22 mouse cellular contexts compared by ENCODE assay signal in genomic region chr13:101966799-101967397, GRCm38 (mm10).
DNase-seq lines count a peak whose midpoint lies in the region; ATAC-seq and TF ChIP-seq lines count a peak whose summit lies in the region.
"Had no signal": no experiment of that assay in that cellular context is flagged by ENCODE, and none has a peak within 500 bp of the region (broad histone marks: within the 10 kb centered on the region; RNA-seq: fewer than 3 reads in every experiment).

No protein-coding gene starts in this region.

- no peaks in the 10 kb centered on the region for H3K27me3 ChIP-seq in limb, embryonic 15.5 days
- H3K27me3 ChIP-seq: CH12.LX; embryonic facial prominence, embryonic 12.5 days; forebrain, embryonic 12.5 days; heart, embryonic 12.5 days; hindbrain, embryonic 15.5 days; Patski had no signal

- peak overlapping the region; percentile 35 for H3K27ac ChIP-seq in gastrocnemius, adult 2 months
- H3K27ac ChIP-seq in limb, embryonic 15.5 days, result peak overlapping the region; percentile 64
- H3K27ac ChIP-seq: embryonic facial prominence, embryonic 12.5 days; forebrain, embryonic 12.5 days; hindbrain, embryonic 15.5 days had no signal

- ATAC-seq in limb, embryonic 15.5 days (ENCODE audit: insufficient number of reproducible peaks, low FRiP score, low TSS enrichment, low read depth), result peak; percentile 71; the same call in 1 of the 2 replicates
- ATAC-seq: activated CD4-positive, CD25-positive, alpha-beta regulatory T cell, adult 4 months; forebrain, embryonic 16.5 days; intestine, postnatal 0 days; Patski had no signal

- TF ChIP-seq CTCF in gastrocnemius, adult 2 months (IDR thresholded peaks at IDR 0.05), result no peak

- H3K9me3 ChIP-seq in limb, embryonic 15.5 days, result no peaks in the 10 kb centered on the region
- H3K9me3 ChIP-seq: embryonic facial prominence, embryonic 12.5 days; forebrain, embryonic 12.5 days; heart, embryonic 12.5 days; hindbrain, embryonic 15.5 days had no signal

- H3K36me3 ChIP-seq in limb, embryonic 15.5 days, result no peaks in the 10 kb centered on the region
- H3K36me3 ChIP-seq: embryonic facial prominence, embryonic 12.5 days; forebrain, embryonic 12.5 days; heart, embryonic 12.5 days; hindbrain, embryonic 15.5 days had no signal

- intact Hi-C loops in heart, postnatal 25 days (cut with DNase I), result no loop called here
- intact Hi-C loops in gastrocnemius, adult 2 months (cut with DNase I), result no loop called here

- no peak overlapping the region for H3K9ac ChIP-seq in limb, embryonic 15.5 days
- H3K9ac ChIP-seq: embryonic facial prominence, embryonic 12.5 days; forebrain, embryonic 12.5 days; heart, embryonic 12.5 days; hindbrain, embryonic 15.5 days had no signal

- peak; percentile 87 for DNase-seq in heart, adult 11 months
- no peak for DNase-seq in heart, postnatal 25 days (ENCODE audit: low spot score)
- peak; percentile 78 for DNase-seq in gastrocnemius, adult 2 months
- peak; percentile 42 for DNase-seq in gastrocnemius, postnatal 25 days
- no peak for DNase-seq in left cerebral cortex, adult 9 months (ENCODE audit: low spot score in 2 of 2)
- no peak for DNase-seq in kidney, adult 11 months
- DNase-seq in adrenal gland, adult 18-20 months (ENCODE audit: low spot score in 2 of 2), result no peak
- DNase-seq: adrenal gland, adult 2 months; cerebellum, adult 11 months; cerebellum, adult 8-10 months; cerebellum, postnatal 14 days; heart, postnatal 36 days had no signal

- H3K4me1 ChIP-seq in limb, embryonic 15.5 days, result peaks cover 14% of the 10 kb centered on the region
- H3K4me1 ChIP-seq: embryonic facial prominence, embryonic 12.5 days; forebrain, embryonic 12.5 days; hindbrain, embryonic 15.5 days had no signal

- 25% methylated on average over 8 of the region's 8 CpGs for WGBS in limb, embryonic 15.5 days

- H3K4me3 ChIP-seq in gastrocnemius, adult 2 months, result no peak overlapping the region
- no peak overlapping the region for H3K4me3 ChIP-seq in limb, embryonic 15.5 days
- H3K4me3 ChIP-seq: embryonic facial prominence, embryonic 12.5 days; forebrain, embryonic 12.5 days; heart, embryonic 12.5 days; hindbrain, embryonic 15.5 days had no signal

- H3K4me2 ChIP-seq in limb, embryonic 15.5 days, result no peak overlapping the region; the same call in 1 of the 2 replicates
- H3K4me2 ChIP-seq: embryonic facial prominence, embryonic 12.5 days; forebrain, embryonic 12.5 days; heart, embryonic 12.5 days; hindbrain, embryonic 15.5 days had no signal

Comparison
In these comparisons a context has a peak if more than half of its experiments do, and no peak if none do; other contexts are left out.
1. DNase-seq: peak in heart, adult 11 months (single experiment), gastrocnemius, adult 2 months (single experiment) and gastrocnemius, postnatal 25 days (single experiment); none in heart, postnatal 25 days (single experiment), left cerebral cortex, adult 9 months (0 of 2), kidney, adult 11 months (single experiment) and adrenal gland, adult 18-20 months (0 of 2).